Mouse (Mus musculus): ENCODE data around the gene Ybx1.

The Ybx1 gene

GRCm38 (mm10) chr4:119234348-119234747 lies 60.1 kb downstream of the Ybx1 start:
- no peak for DNase-seq (ENCODE audit: low spot score)

DNA sequence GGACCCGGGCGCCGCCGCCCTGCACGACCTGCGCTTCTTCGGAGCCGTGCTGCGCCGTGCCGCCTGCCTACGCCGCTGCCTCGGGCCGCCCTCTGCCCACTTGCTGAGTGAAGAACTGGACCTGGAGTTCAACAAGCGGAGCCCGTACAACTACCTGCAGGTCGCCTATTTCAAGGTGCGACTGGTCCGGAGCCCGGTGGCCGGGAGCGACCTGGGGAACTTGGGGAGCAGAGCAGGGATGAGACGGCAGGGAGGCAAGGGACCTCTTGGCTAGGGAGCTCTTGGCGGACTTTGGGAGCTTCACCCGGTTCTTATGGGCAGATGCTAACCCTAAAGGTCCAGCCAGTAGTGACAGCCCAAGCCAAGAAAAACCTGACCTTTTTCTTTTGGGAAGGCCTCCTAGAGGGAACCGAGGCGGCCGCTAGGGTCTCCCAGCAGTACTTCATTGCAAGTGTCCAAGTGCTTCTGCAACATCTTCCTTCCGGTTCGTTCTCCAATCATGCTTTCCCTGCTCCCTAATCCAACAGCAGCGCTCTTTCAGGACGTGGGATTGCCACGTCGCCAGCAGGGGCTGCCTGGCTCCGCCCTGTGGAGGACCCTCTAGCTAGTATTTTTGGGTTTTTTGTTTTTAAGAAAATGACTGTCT lies 61.0 kb downstream of the Ybx1 start:
- DNase-seq (ENCODE audit: low spot score), result no peak

DNA sequence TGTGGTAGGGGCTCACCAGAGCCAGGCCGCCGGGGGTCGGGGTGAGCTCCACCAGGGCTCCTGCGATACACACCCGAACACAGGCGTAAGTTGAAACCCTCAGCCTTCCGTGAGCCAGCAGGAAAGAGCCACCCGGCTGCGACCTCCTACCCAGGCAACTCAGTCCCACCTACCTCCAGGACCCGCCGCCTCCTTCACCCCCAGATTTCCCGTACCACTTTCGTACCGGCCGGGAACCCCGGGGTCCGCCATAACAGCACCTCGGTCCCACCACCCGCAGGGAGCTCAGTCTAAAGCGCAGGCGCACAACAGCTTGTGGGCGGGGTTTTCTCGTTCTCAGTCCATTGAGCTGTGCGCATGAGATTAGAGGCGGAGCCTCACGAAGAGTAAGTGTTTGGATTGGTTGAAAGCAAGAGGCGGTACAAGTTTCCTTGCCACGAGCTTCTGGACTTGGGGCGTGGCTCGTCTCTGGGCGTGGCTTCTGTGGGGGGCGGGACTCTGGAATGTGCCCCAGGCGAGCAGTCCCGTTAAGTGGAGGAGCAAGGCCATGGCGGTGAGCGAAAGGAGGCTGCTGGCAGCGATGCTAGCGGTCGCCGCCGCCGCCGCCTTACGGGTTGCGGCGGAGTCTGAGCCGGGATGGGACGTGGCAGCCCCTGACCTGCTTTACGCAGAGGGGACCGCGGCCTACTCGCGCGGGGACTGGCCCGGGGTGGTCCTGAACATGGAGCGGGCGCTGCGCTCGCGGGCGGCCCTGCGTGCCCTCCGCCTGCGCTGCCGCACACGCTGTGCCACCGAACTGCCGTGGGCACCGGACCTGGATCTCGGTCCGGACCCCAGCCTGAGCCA lies 61.8 kb downstream of the Ybx1 start, which contains the start of the genes AU022252 and P3h1:
Gene AU022252 (minus strand): TSS at position 303 of the 846 bp plus-strand sequence.
Gene P3h1 (plus strand): TSS at position 506 of the 846 bp plus-strand sequence.
- DNase-seq (ENCODE audit: low spot score), result peak; percentile 99
